ENCODE assay signal across 8 mouse cellular contexts in genomic region chrX:153724400-153724799, GRCm38 (mm10). TPM values are rescaled to one million over a fixed set of nuclear protein-coding genes. Genes with fewer than 3 reads are reported as not detected.
DNase-seq lines count a peak whose midpoint lies in the region; ATAC-seq lines count a peak whose summit lies in the region.

No protein-coding gene starts in this region.

- no peak overlapping the region for H3K9ac ChIP-seq in liver, embryonic 11.5 days (ENCODE audit: low read depth, low read length)
- H3K9ac ChIP-seq in hindbrain, embryonic 12.5 days, result peak overlapping the region; percentile 47
- no peak overlapping the region; the same call in 1 of the 2 replicates for H3K9ac ChIP-seq in midbrain, embryonic 14.5 days (replicated peaks; ENCODE audit: low read length)

- no peak for DNase-seq in liver, embryonic 11.5 days (ENCODE audit: low spot score)
- no peak for DNase-seq in liver
- peak; percentile 29 for DNase-seq in cerebellum, adult 9-10 months
- DNase-seq in midbrain, embryonic 14.5 days, result peak; percentile 65
- no peak for DNase-seq in layer of hippocampus, postnatal 14 days (ENCODE audit: low spot score in 2 of 2)
- no peak for DNase-seq in spleen, postnatal 10 days (ENCODE audit: low spot score in 2 of 2)
- no peak for DNase-seq in adrenal gland, postnatal 4 days (ENCODE audit: low spot score in 2 of 2)

- 45% methylated on average over 3 of the region's 3 CpGs for WGBS in liver, embryonic 11.5 days
- WGBS in hindbrain, embryonic 12.5 days, result 30% methylated on average over 3 of the region's 3 CpGs
- WGBS in midbrain, embryonic 14.5 days, result 34% methylated on average over 3 of the region's 3 CpGs

- H3K27me3 ChIP-seq in liver, embryonic 11.5 days (replicated peaks; ENCODE audit: control insufficient read depth, insufficient read depth, low read length), result no peaks in the 10 kb centered on the region
- no peaks in the 10 kb centered on the region for H3K27me3 ChIP-seq in hindbrain, embryonic 12.5 days
- no peaks in the 10 kb centered on the region for H3K27me3 ChIP-seq in midbrain, embryonic 14.5 days (ENCODE audit: control insufficient read depth, insufficient read depth, low read length)

- peak overlapping the region; percentile 59 for H3K4me2 ChIP-seq in liver, embryonic 11.5 days
- H3K4me2 ChIP-seq in hindbrain, embryonic 12.5 days (replicated peaks), result peak overlapping the region; percentile 53
- H3K4me2 ChIP-seq in midbrain, embryonic 14.5 days (ENCODE audit: low read length), result peak overlapping the region; percentile 59

- H3K27ac ChIP-seq in liver, embryonic 11.5 days (ENCODE audit: low read depth, low read length), result no peak overlapping the region
- no peak overlapping the region for H3K27ac ChIP-seq in hindbrain, embryonic 12.5 days
- peak overlapping the region; percentile 52; the same call in 1 of the 2 replicates for H3K27ac ChIP-seq in midbrain, embryonic 14.5 days (replicated peaks; ENCODE audit: low read depth, low read length)

- H3K9me3 ChIP-seq in liver, embryonic 11.5 days (ENCODE audit: control insufficient read depth, low read length), result no peaks in the 10 kb centered on the region
- no peaks in the 10 kb centered on the region for H3K9me3 ChIP-seq in hindbrain, embryonic 12.5 days (replicated peaks)
- H3K9me3 ChIP-seq in midbrain, embryonic 14.5 days (ENCODE audit: control insufficient read depth, low read length), result no peaks in the 10 kb centered on the region

- H3K4me3 ChIP-seq in liver, embryonic 11.5 days (ENCODE audit: low read depth, low read length), result peak overlapping the region; percentile 59
- H3K4me3 ChIP-seq in hindbrain, embryonic 12.5 days, result peak overlapping the region; percentile 46
- peak overlapping the region; percentile 45 for H3K4me3 ChIP-seq in midbrain, embryonic 14.5 days (replicated peaks; ENCODE audit: low read depth, low read length)

- H3K4me1 ChIP-seq in liver, embryonic 11.5 days (replicated peaks; ENCODE audit: control insufficient read depth, insufficient read depth, low read length), result no peaks in the 10 kb centered on the region
- H3K4me1 ChIP-seq in hindbrain, embryonic 12.5 days, result 0 out of 2 replicates have a peak, but pooled peaks cover 5% of the 10 kb centered on the region
- H3K4me1 ChIP-seq in midbrain, embryonic 14.5 days (ENCODE audit: control insufficient read depth, insufficient read depth, low read length), result no peaks in the 10 kb centered on the region

- ATAC-seq in liver, embryonic 11.5 days (replicated peaks; ENCODE audit: low FRiP score), result peak; percentile 19; the same call in 1 of the 2 replicates
- peak; percentile 32 for ATAC-seq in hindbrain, embryonic 12.5 days (ENCODE audit: low FRiP score)
- ATAC-seq in midbrain, embryonic 14.5 days (ENCODE audit: low FRiP score, low TSS enrichment), result peak; percentile 62; the same call in 1 of the 2 replicates

- H3K36me3 ChIP-seq in liver, embryonic 11.5 days (ENCODE audit: control insufficient read depth, insufficient read depth, low read length), result no peaks in the 10 kb centered on the region
- H3K36me3 ChIP-seq in hindbrain, embryonic 12.5 days, result no peaks in the 10 kb centered on the region
- no peaks in the 10 kb centered on the region for H3K36me3 ChIP-seq in midbrain, embryonic 14.5 days (ENCODE audit: control insufficient read depth, insufficient read depth, low read length)

RNA-seq across cellular contexts. Expression of gene Nbdy, which starts 1.0 kb away (rescaled TPM):
- polyA plus RNA-seq in liver, embryonic 11.5 days (2014; fragmentation: Nextera tagmentation; extraction: Ambion mirVana), result 41.3 and 43.7 TPM in 2 replicates
- polyA plus RNA-seq in hindbrain, embryonic 12.5 days (2016; fragmentation: Nextera tagmentation; extraction: Ambion mirVana), result 87.4 and 91.6 TPM in 2 replicates
- polyA plus RNA-seq in midbrain, embryonic 14.5 days (2014; fragmentation: Nextera tagmentation; extraction: Ambion mirVana), result 145 and 169 TPM in 2 replicates
- 10 to 100 TPM; 55.1 to 57.9 TPM for total RNA-seq in layer of hippocampus, postnatal 14 days (2021)
- 10 to 100 TPM; 72.9 to 76.0 TPM for total RNA-seq in adrenal gland, postnatal 4 days (2021)

RNA-seq across cellular contexts. Expression of gene Kctd12b, which starts 28.2 kb away (rescaled TPM):
- polyA plus RNA-seq in liver, embryonic 11.5 days (2014; fragmentation: Nextera tagmentation; extraction: Ambion mirVana), result 1.0 and 1.2 TPM in 2 replicates
- polyA plus RNA-seq in hindbrain, embryonic 12.5 days (2016; fragmentation: Nextera tagmentation; extraction: Ambion mirVana), result 5.0 and 5.3 TPM in 2 replicates
- polyA plus RNA-seq in midbrain, embryonic 14.5 days (2014; fragmentation: Nextera tagmentation; extraction: Ambion mirVana), result 2.7 and 5.1 TPM in 2 replicates
- total RNA-seq in layer of hippocampus, postnatal 14 days (2021), result 1 to 10 TPM; 5.2 to 6.5 TPM
- 10 to 100 TPM; 16.7 to 17.2 TPM for total RNA-seq in adrenal gland, postnatal 4 days (2021)

Comparison
In these comparisons a context has a peak if more than half of its experiments do, and no peak if none do; other contexts are left out.
1. DNase-seq: peak in cerebellum, adult 9-10 months (single experiment) and midbrain, embryonic 14.5 days (single experiment); none in liver, embryonic 11.5 days (single experiment), liver (single experiment), layer of hippocampus, postnatal 14 days (0 of 2), spleen, postnatal 10 days (0 of 2) and adrenal gland, postnatal 4 days (0 of 2).
2. Peak in every context shown above with its lines, with median percentiles within 50 percentile points of each other: ATAC-seq, H3K4me2 ChIP-seq and H3K4me3 ChIP-seq.